Mouse (Mus musculus) intestine, embryonic 14.5 days (tissue): ENCODE measurements around the gene Nbea. TPM values are rescaled to one million over a fixed set of nuclear protein-coding genes. Genes with fewer than 3 reads are reported as not detected.

Experiments used
- ATAC-seq: fragments of 200-750 bp; cut with Nextera tagmentation; replicated peaks from 2 replicates; pipeline ENCODE4 v1.8.0; 2017; ENCODE audit warnings: low read depth, moderate number of reproducible peaks, moderate TSS enrichment, moderate library complexity; ENCODE audit not compliant: low FRiP score, low TSS enrichment
- DNase-seq: peaks from one replicate; pipeline ENCODE4 v3.0.0-alpha.2; 2018; ENCODE audit warnings: low spot score
- H3K27ac ChIP-seq: fragments of 300-500 bp; sonication (generic); 2 replicates; pipeline ENCODE4 v1.5.1; 2014; ENCODE audit warnings: low read depth, mild to moderate bottlenecking, control low read depth
- H3K27me3 ChIP-seq: fragments of 300-500 bp; sonication (generic); replicated peaks from 2 replicates; pipeline ENCODE4 v1.6.1; 2014; ENCODE audit warnings: low read length, control low read depth; ENCODE audit not compliant: control insufficient read depth, insufficient read depth
- H3K36me3 ChIP-seq: fragments of 300-500 bp; sonication (generic); 2 replicates; pipeline ENCODE4 v1.6.1; 2014; ENCODE audit warnings: low read length, control low read depth; ENCODE audit not compliant: control insufficient read depth, insufficient read depth
- H3K4me1 ChIP-seq: fragments of 300-500 bp; sonication (generic); replicated peaks from 2 replicates; pipeline ENCODE4 v1.6.1; 2014; ENCODE audit warnings: low read length, control low read depth, mixed read lengths; ENCODE audit not compliant: control insufficient read depth, insufficient read depth
- H3K4me2 ChIP-seq: fragments of 300-500 bp; sonication (generic); 2 replicates; pipeline ENCODE4 v1.6.1; 2014; ENCODE audit warnings: low read length
- H3K4me3 ChIP-seq: fragments of 300-500 bp; sonication (generic); 2 replicates; pipeline ENCODE4 v1.5.1; 2014; ENCODE audit warnings: low read depth, low read length, control low read depth, mixed read lengths
- H3K9ac ChIP-seq: fragments of 300-500 bp; sonication (generic); 2 replicates; pipeline ENCODE4 v1.6.1; 2014; ENCODE audit warnings: mild to moderate bottlenecking, low read length
- H3K9me3 ChIP-seq: fragments of 300-500 bp; sonication (generic); 2 replicates; pipeline ENCODE4 v1.6.1; 2016; ENCODE audit warnings: low read length, control low read depth; ENCODE audit not compliant: control insufficient read depth
- WGBS: fragments of 180-500 bp; shearing (Covaris S2); extraction: QIAGEN DNeasy Blood & Tissue Kit; methylation state at CpG from one replicate; pipeline ENCODE4 v1.1.7; 2014; 5-methylcytosine and 5-hydroxymethylcytosine counted together
- polyA plus RNA-seq: library from polyadenylated mRNA; unstranded; fragments of >200 nt; fragmentation: Nextera tagmentation; extraction: Ambion mirVana; gene quantifications from 2 replicates; pipeline ENCODE4 v1.2.1, GENCODE M21; 2014

Gene Nbea
- polyA plus RNA-seq, 1 experiment from 2014 or later = 18.7 TPM

- H3K4me3 ChIP-seq = no peak overlapping the region
- no peaks in the 10 kb centered on the region for H3K36me3 ChIP-seq
- no peak overlapping the region for H3K4me2 ChIP-seq
- H3K27ac ChIP-seq = no peak overlapping the region
- 46% methylated on average over 7 of the region's 7 CpGs for WGBS
- no peaks in the 10 kb centered on the region for H3K9me3 ChIP-seq
- H3K4me1 ChIP-seq = no peaks in the 10 kb centered on the region
- no peak for ATAC-seq
- DNase-seq = no peak
- no peaks in the 10 kb centered on the region for H3K27me3 ChIP-seq
- H3K9ac ChIP-seq = no peak overlapping the region
Measured at GRCm38 (mm10) chr3:55659558-55660215, 523.8 kb downstream of the Nbea start.

GRCm38 (mm10) chr3:55652321-55652720, 531.2 kb downstream of the Nbea start:
- no peak overlapping the region for H3K4me2 ChIP-seq
- H3K27ac ChIP-seq = no peak overlapping the region
- no peaks in the 10 kb centered on the region for H3K36me3 ChIP-seq
- H3K4me1 ChIP-seq = no peaks in the 10 kb centered on the region
- WGBS = 67% methylated on average over 2 of the region's 2 CpGs
- no peaks in the 10 kb centered on the region for H3K9me3 ChIP-seq
- DNase-seq (no peak), ATAC-seq (no peak)
- H3K4me3 ChIP-seq = no peak overlapping the region
- no peaks in the 10 kb centered on the region for H3K27me3 ChIP-seq
- no peak overlapping the region for H3K9ac ChIP-seq

GRCm38 (mm10) chr3:55651877-55652276, 531.6 kb downstream of the Nbea start:
- Histone ChIP-seq H3K9me3 (no peaks in the 10 kb centered on the region), H3K36me3 (no peaks in the 10 kb centered on the region), H3K4me1 (no peaks in the 10 kb centered on the region), H3K27ac (no peak overlapping the region), H3K27me3 (no peaks in the 10 kb centered on the region), H3K4me2 (no peak overlapping the region), H3K9ac (no peak overlapping the region), H3K4me3 (no peak overlapping the region)
- no peak for DNase-seq
- no peak for ATAC-seq
- WGBS = 78% methylated on average over 4 of the region's 4 CpGs

GRCm38 (mm10) chr3:55649541-55649940, 534.0 kb downstream of the Nbea start:
- ATAC-seq (no peak), DNase-seq (no peak)
- 74% methylated on average over 5 of the region's 5 CpGs for WGBS

GRCm38 (mm10) chr3:55648299-55648698, 535.2 kb downstream of the Nbea start:
- Histone ChIP-seq H3K27ac (no peak overlapping the region), H3K36me3 (peaks cover 1% of the 10 kb centered on the region; the same call in 1 of the 2 replicates), H3K9ac (no peak overlapping the region), H3K4me3 (no peak overlapping the region), H3K4me1 (no peaks in the 10 kb centered on the region; the same call in 1 of the 2 replicates), H3K27me3 (no peaks in the 10 kb centered on the region), H3K4me2 (no peak overlapping the region), H3K9me3 (no peaks in the 10 kb centered on the region)
- no peak for ATAC-seq
- no peak for DNase-seq
- 87% methylated on average over 4 of the region's 4 CpGs for WGBS

More at GRCm38 (mm10) chr3:55649541-55649940, 534.0 kb downstream of the Nbea start:
- H3K27me3 ChIP-seq = no peaks in the 10 kb centered on the region
- H3K4me2 ChIP-seq = no peak overlapping the region
- no peaks in the 10 kb centered on the region for H3K9me3 ChIP-seq
- H3K9ac ChIP-seq = no peak overlapping the region
- H3K4me3 ChIP-seq = no peak overlapping the region
- H3K36me3 ChIP-seq = no peaks in the 10 kb centered on the region
- no peak overlapping the region for H3K27ac ChIP-seq
- H3K4me1 ChIP-seq = no peaks in the 10 kb centered on the region; the same call in 1 of the 2 replicates

GRCm38 (mm10) chr3:55647176-55647575, 536.3 kb downstream of the Nbea start:
- Histone ChIP-seq H3K4me3 (no peak overlapping the region), H3K4me1 (no peaks in the 10 kb centered on the region; the same call in 1 of the 2 replicates), H3K9me3 (no peaks in the 10 kb centered on the region), H3K4me2 (no peak overlapping the region), H3K9ac (no peak overlapping the region), H3K27ac (no peak overlapping the region), H3K36me3 (peaks cover 10% of the 10 kb centered on the region; the same call in 1 of the 2 replicates), H3K27me3 (no peaks in the 10 kb centered on the region)
- WGBS = 57% methylated on average over 6 of the region's 6 CpGs
- ATAC-seq (no peak), DNase-seq (no peak)

GRCm38 (mm10) chr3:55646437-55646836, 537.1 kb downstream of the Nbea start:
- H3K36me3 ChIP-seq = peaks cover 10% of the 10 kb centered on the region; the same call in 1 of the 2 replicates
- H3K4me1 ChIP-seq = no peaks in the 10 kb centered on the region; the same call in 1 of the 2 replicates
- no peaks in the 10 kb centered on the region for H3K9me3 ChIP-seq
- H3K27ac ChIP-seq = no peak overlapping the region
- no peak overlapping the region for H3K9ac ChIP-seq
- no peak overlapping the region for H3K4me2 ChIP-seq
- H3K27me3 ChIP-seq = no peaks in the 10 kb centered on the region
- DNase-seq (no peak), ATAC-seq (no peak)
- WGBS = 71% methylated on average over 3 of the region's 3 CpGs
- no peak overlapping the region for H3K4me3 ChIP-seq

GRCm38 (mm10) chr3:55644035-55644618, 539.4 kb downstream of the Nbea start:
- H3K4me3 ChIP-seq = no peak overlapping the region
- no peak overlapping the region for H3K27ac ChIP-seq
- ATAC-seq = no peak
- 65% methylated on average over 11 of the region's 11 CpGs for WGBS
- DNase-seq = no peak
- H3K9me3 ChIP-seq = no peaks in the 10 kb centered on the region
- H3K9ac ChIP-seq = no peak overlapping the region
- no peak overlapping the region for H3K4me2 ChIP-seq
- no peaks in the 10 kb centered on the region for H3K27me3 ChIP-seq
- peaks cover 10% of the 10 kb centered on the region; the same call in 1 of the 2 replicates for H3K36me3 ChIP-seq
- no peaks in the 10 kb centered on the region; the same call in 1 of the 2 replicates for H3K4me1 ChIP-seq

- Histone ChIP-seq H3K4me3 (no peak overlapping the region), H3K9me3 (no peaks in the 10 kb centered on the region), H3K4me1 (no peaks in the 10 kb centered on the region), H3K27me3 (no peaks in the 10 kb centered on the region), H3K9ac (no peak overlapping the region), H3K4me2 (no peak overlapping the region), H3K27ac (no peak overlapping the region), H3K36me3 (peaks cover 2% of the 10 kb centered on the region; the same call in 1 of the 2 replicates)
- no peak for ATAC-seq
- WGBS = 86% methylated on average over 7 of the region's 7 CpGs
- no peak for DNase-seq
Measured at GRCm38 (mm10) chr3:55637660-55638059, 545.8 kb downstream of the Nbea start.
